Mouse (Mus musculus) midbrain, embryonic 15.5 days (tissue): ENCODE data around the gene Ttc7b. TPM values are rescaled to one million over a fixed set of nuclear protein-coding genes. Genes with fewer than 3 reads are reported as not detected.

Experiments used
- ATAC-seq: fragments of 200-750 bp; cut with Nextera tagmentation; replicated peaks from 2 replicates; pipeline ENCODE4 v1.8.0; 2017; ENCODE audit warnings: moderate TSS enrichment
- H3K27ac ChIP-seq: fragments of 300-500 bp; sonication (generic); 2 replicates; pipeline ENCODE4 v1.5.1; 2015; ENCODE audit warnings: mild to moderate bottlenecking, inconsistent platforms
- H3K27me3 ChIP-seq: fragments of 300-500 bp; sonication (generic); replicated peaks from 2 replicates; pipeline ENCODE4 v1.6.1; 2015; ENCODE audit warnings: inconsistent platforms
- H3K36me3 ChIP-seq: fragments of 300-500 bp; sonication (generic); replicated peaks from 2 replicates; pipeline ENCODE4 v1.6.1; 2015; ENCODE audit warnings: inconsistent platforms
- H3K4me1 ChIP-seq: fragments of 300-500 bp; sonication (generic); 2 replicates; pipeline ENCODE4 v1.6.1; 2015; ENCODE audit warnings: inconsistent platforms
- H3K4me2 ChIP-seq: fragments of 300-500 bp; sonication (generic); 2 replicates; pipeline ENCODE4 v1.6.1; 2015; ENCODE audit warnings: inconsistent platforms, mild to moderate bottlenecking, moderate library complexity
- H3K4me3 ChIP-seq: fragments of 300-500 bp; sonication (generic); 2 replicates; pipeline ENCODE4 v1.5.1; 2015; ENCODE audit warnings: mild to moderate bottlenecking, inconsistent platforms
- H3K9ac ChIP-seq: fragments of 300-500 bp; sonication (generic); 2 replicates; pipeline ENCODE4 v1.6.1; 2015; ENCODE audit warnings: mild to moderate bottlenecking, inconsistent platforms
- H3K9me3 ChIP-seq: fragments of 300-500 bp; sonication (generic); 2 replicates; pipeline ENCODE4 v1.6.1; 2016; ENCODE audit warnings: inconsistent platforms
- WGBS: fragments of 180-500 bp; shearing (Covaris S2); methylation state at CpG from one replicate; pipeline ENCODE4 v1.1.7; 2015; ENCODE audit warnings: mixed read lengths; 5-methylcytosine and 5-hydroxymethylcytosine counted together
- polyA plus RNA-seq: library from polyadenylated mRNA; unstranded; fragments of >200 nt; fragmentation: Nextera tagmentation; extraction: Ambion mirVana; gene quantifications from 2 replicates; pipeline ENCODE4 v1.2.1, GENCODE M21; 2015

Ttc7b gene
- 9.0 and 9.7 TPM in 2 replicates for polyA plus RNA-seq

GRCm38 (mm10) chr12:100520794-100521186, at the start of gene Ttc7b:
Gene Ttc7b, minus strand, starts transcription at chr12:100520826.
- Histone ChIP-seq H3K27ac (peak within 1 kb of the TSS; percentile 88), H3K9ac (peak within 1 kb of the TSS; percentile 99)
- WGBS = 2% methylated on average over 42 of the region's 42 CpGs

GRCm38 (mm10) chr12:100568831-100569230, 48.2 kb upstream of the Ttc7b start:
- Histone ChIP-seq H3K27ac (no peak overlapping the region), H3K27me3 (no peaks in the 10 kb centered on the region), H3K4me2 (no peak overlapping the region), H3K36me3 (no peaks in the 10 kb centered on the region), H3K9ac (no peak overlapping the region), H3K9me3 (no peaks in the 10 kb centered on the region), H3K4me3 (no peak overlapping the region), H3K4me1 (no peaks in the 10 kb centered on the region)
- no peak for ATAC-seq
- WGBS = 86% methylated on average over 7 of the region's 7 CpGs

More at GRCm38 (mm10) chr12:100520794-100521186, at the start of gene Ttc7b:
- Histone ChIP-seq H3K36me3 (no peaks in the 10 kb centered on the region; the same call in 1 of the 2 replicates), H3K27me3 (no peaks in the 10 kb centered on the region), H3K4me1 (peaks cover 26% of the 10 kb centered on the region), H3K4me2 (peak within 1 kb of the TSS; percentile 86), H3K9me3 (no peaks in the 10 kb centered on the region), H3K4me3 (peak within 1 kb of the TSS; percentile 97)
- ATAC-seq = peak; percentile 82

- H3K4me2 ChIP-seq = no peak overlapping the region
- H3K27ac ChIP-seq = no peak overlapping the region
- H3K4me1 ChIP-seq = no peaks in the 10 kb centered on the region
- H3K4me3 ChIP-seq = no peak overlapping the region
- no peaks in the 10 kb centered on the region for H3K9me3 ChIP-seq
- no peaks in the 10 kb centered on the region for H3K36me3 ChIP-seq
- ATAC-seq = no peak
- no peak overlapping the region for H3K9ac ChIP-seq
- WGBS = 86% methylated on average over 6 of the region's 6 CpGs
- no peaks in the 10 kb centered on the region for H3K27me3 ChIP-seq
Measured at GRCm38 (mm10) chr12:100568105-100568504, 47.5 kb upstream of the Ttc7b start.

- 75% methylated on average over 3 of the region's 3 CpGs for whole genome bisulfite sequencing
- no peak overlapping the region for H3K9ac ChIP-seq
- ATAC-seq = no peak
Measured at GRCm38 (mm10) chr12:100567627-100568026, 47.0 kb upstream of the Ttc7b start.

GRCm38 (mm10) chr12:100553675-100554074, 33.0 kb upstream of the Ttc7b start:
- Histone ChIP-seq H3K36me3 (0 out of 2 replicates have a peak, but pooled peaks cover 2% of the 10 kb centered on the region), H3K9ac (no peak overlapping the region), H3K9me3 (no peaks in the 10 kb centered on the region), H3K4me1 (no peaks in the 10 kb centered on the region), H3K4me2 (no peak overlapping the region), H3K4me3 (no peak overlapping the region), H3K27me3 (no peaks in the 10 kb centered on the region), H3K27ac (no peak overlapping the region)
- WGBS = 87% methylated on average over 6 of the region's 6 CpGs
- no peak for ATAC-seq

More at GRCm38 (mm10) chr12:100567627-100568026, 47.0 kb upstream of the Ttc7b start:
- Histone ChIP-seq H3K36me3 (no peaks in the 10 kb centered on the region), H3K4me1 (no peaks in the 10 kb centered on the region), H3K4me2 (no peak overlapping the region), H3K9me3 (no peaks in the 10 kb centered on the region), H3K27ac (no peak overlapping the region), H3K4me3 (no peak overlapping the region), H3K27me3 (no peaks in the 10 kb centered on the region)

GRCm38 (mm10) chr12:100551972-100552371, 31.3 kb upstream of the Ttc7b start:
- H3K4me2 ChIP-seq = no peak overlapping the region
- WGBS = 86% methylated on average over 1 of the region's 1 CpGs
- ATAC-seq = no peak
- no peak overlapping the region for H3K27ac ChIP-seq
- H3K9me3 ChIP-seq = no peaks in the 10 kb centered on the region
- H3K36me3 ChIP-seq = 0 out of 2 replicates have a peak, but pooled peaks cover 2% of the 10 kb centered on the region
- H3K9ac ChIP-seq = no peak overlapping the region
- no peaks in the 10 kb centered on the region for H3K27me3 ChIP-seq
- no peaks in the 10 kb centered on the region for H3K4me1 ChIP-seq
- no peak overlapping the region for H3K4me3 ChIP-seq

GRCm38 (mm10) chr12:100544194-100544567, 23.6 kb upstream of the Ttc7b start:
- Histone ChIP-seq H3K4me1 (no peaks in the 10 kb centered on the region), H3K4me3 (no peak overlapping the region), H3K9ac (no peak overlapping the region), H3K27ac (no peak overlapping the region), H3K36me3 (no peaks in the 10 kb centered on the region), H3K4me2 (no peak overlapping the region), H3K27me3 (no peaks in the 10 kb centered on the region), H3K9me3 (no peaks in the 10 kb centered on the region)
- ATAC-seq = no peak
- WGBS = 91% methylated on average over 4 of the region's 4 CpGs

GRCm38 (mm10) chr12:100543437-100544193, 23.0 kb upstream of the Ttc7b start:
- Histone ChIP-seq H3K9me3 (no peaks in the 10 kb centered on the region), H3K4me2 (no peak overlapping the region), H3K4me3 (no peak overlapping the region), H3K36me3 (no peaks in the 10 kb centered on the region), H3K9ac (no peak overlapping the region), H3K4me1 (no peaks in the 10 kb centered on the region), H3K27me3 (no peaks in the 10 kb centered on the region), H3K27ac (no peak overlapping the region)
- no peak for ATAC-seq
- WGBS = 83% methylated on average over 6 of the region's 6 CpGs

- H3K27ac ChIP-seq = no peak overlapping the region
- no peaks in the 10 kb centered on the region for H3K4me1 ChIP-seq
- no peaks in the 10 kb centered on the region for H3K36me3 ChIP-seq
- WGBS = 90% methylated on average over 6 of the region's 6 CpGs
- no peaks in the 10 kb centered on the region for H3K9me3 ChIP-seq
- no peak overlapping the region for H3K4me2 ChIP-seq
- no peak overlapping the region for H3K4me3 ChIP-seq
- no peak overlapping the region for H3K9ac ChIP-seq
- no peaks in the 10 kb centered on the region for H3K27me3 ChIP-seq
- no peak for ATAC-seq
Measured at GRCm38 (mm10) chr12:100542494-100542893, 21.9 kb upstream of the Ttc7b start.

- no peaks in the 10 kb centered on the region for H3K4me1 ChIP-seq
- no peak overlapping the region for H3K4me3 ChIP-seq
- H3K4me2 ChIP-seq = no peak overlapping the region
- no peak overlapping the region for H3K9ac ChIP-seq
- no peak overlapping the region for H3K27ac ChIP-seq
- WGBS = 52% methylated on average over 3 of the region's 3 CpGs
- H3K36me3 ChIP-seq = no peaks in the 10 kb centered on the region
- no peaks in the 10 kb centered on the region for H3K9me3 ChIP-seq
- H3K27me3 ChIP-seq = no peaks in the 10 kb centered on the region
- no peak for ATAC-seq
Measured at GRCm38 (mm10) chr12:100542076-100542475, 21.4 kb upstream of the Ttc7b start.

- Histone ChIP-seq H3K36me3 (no peaks in the 10 kb centered on the region), H3K27me3 (no peaks in the 10 kb centered on the region), H3K27ac (no peak overlapping the region; the same call in 1 of the 2 replicates), H3K4me3 (no peak overlapping the region), H3K9ac (no peak overlapping the region), H3K4me2 (no peak overlapping the region), H3K4me1 (0 out of 2 replicates have a peak, but pooled peaks cover 3% of the 10 kb centered on the region), H3K9me3 (no peaks in the 10 kb centered on the region)
- WGBS = 58% methylated on average over 9 of the region's 9 CpGs
- ATAC-seq = no peak
Measured at GRCm38 (mm10) chr12:100539158-100539714, 18.6 kb upstream of the Ttc7b start.

- Histone ChIP-seq H3K27ac (no peak overlapping the region), H3K4me2 (no peak overlapping the region), H3K9ac (no peak overlapping the region), H3K27me3 (no peaks in the 10 kb centered on the region), H3K4me3 (no peak overlapping the region), H3K4me1 (0 out of 2 replicates have a peak, but pooled peaks cover 3% of the 10 kb centered on the region), H3K9me3 (no peaks in the 10 kb centered on the region), H3K36me3 (no peaks in the 10 kb centered on the region)
- WGBS = 75% methylated on average over 7 of the region's 7 CpGs
- no peak for ATAC-seq
Measured at GRCm38 (mm10) chr12:100538445-100539157, 18.0 kb upstream of the Ttc7b start.
